Mouse (Mus musculus) hindbrain, embryonic 12.5 days (tissue): ENCODE measurements around the gene Defb19. TPM values are rescaled to one million over a fixed set of nuclear protein-coding genes. Genes with fewer than 3 reads are reported as not detected.

Experiments used
- ATAC-seq: fragments of 200-750 bp; cut with Nextera tagmentation; 2 replicates; pipeline ENCODE4 v1.8.0; 2017; ENCODE audit warnings: moderate TSS enrichment; ENCODE audit not compliant: low FRiP score
- H3K27ac ChIP-seq: fragments of 300-500 bp; sonication (generic); 2 replicates; pipeline ENCODE4 v1.5.1; 2016; ENCODE audit warnings: mild to moderate bottlenecking
- H3K27me3 ChIP-seq: fragments of 300-500 bp; sonication (generic); 2 replicates; pipeline ENCODE4 v1.6.1; 2016; ENCODE audit warnings: mild to moderate bottlenecking
- H3K36me3 ChIP-seq: fragments of 300-500 bp; sonication (generic); 2 replicates; pipeline ENCODE4 v1.6.1; 2016; ENCODE audit warnings: mild to moderate bottlenecking
- H3K4me1 ChIP-seq: fragments of 300-500 bp; sonication (generic); 2 replicates; pipeline ENCODE4 v1.6.1; 2016
- H3K4me2 ChIP-seq: fragments of 300-500 bp; sonication (generic); replicated peaks from 2 replicates; pipeline ENCODE4 v1.6.1; 2016; ENCODE audit warnings: mild to moderate bottlenecking
- H3K4me3 ChIP-seq: fragments of 300-500 bp; sonication (generic); 2 replicates; pipeline ENCODE4 v1.5.1; 2016; ENCODE audit warnings: mild to moderate bottlenecking
- H3K9ac ChIP-seq: fragments of 300-500 bp; sonication (generic); 2 replicates; pipeline ENCODE4 v1.6.1; 2016; ENCODE audit warnings: mild to moderate bottlenecking, moderate library complexity
- H3K9me3 ChIP-seq: fragments of 300-500 bp; sonication (generic); replicated peaks from 2 replicates; pipeline ENCODE4 v1.6.1; 2016; ENCODE audit warnings: mild to moderate bottlenecking
- WGBS: fragments of 180-500 bp; shearing (Covaris S2); methylation state at CpG from one replicate; pipeline ENCODE4 v1.1.7; 2016; 5-methylcytosine and 5-hydroxymethylcytosine counted together
- polyA plus RNA-seq: library from polyadenylated mRNA; unstranded; fragments of >200 nt; fragmentation: Nextera tagmentation; extraction: Ambion mirVana; gene quantifications from 2 replicates; pipeline ENCODE4 v1.2.1, GENCODE M21; 2016

Gene Defb19
- polyA plus RNA-seq, 1 experiment from 2014 or later, result not detected

DNA sequence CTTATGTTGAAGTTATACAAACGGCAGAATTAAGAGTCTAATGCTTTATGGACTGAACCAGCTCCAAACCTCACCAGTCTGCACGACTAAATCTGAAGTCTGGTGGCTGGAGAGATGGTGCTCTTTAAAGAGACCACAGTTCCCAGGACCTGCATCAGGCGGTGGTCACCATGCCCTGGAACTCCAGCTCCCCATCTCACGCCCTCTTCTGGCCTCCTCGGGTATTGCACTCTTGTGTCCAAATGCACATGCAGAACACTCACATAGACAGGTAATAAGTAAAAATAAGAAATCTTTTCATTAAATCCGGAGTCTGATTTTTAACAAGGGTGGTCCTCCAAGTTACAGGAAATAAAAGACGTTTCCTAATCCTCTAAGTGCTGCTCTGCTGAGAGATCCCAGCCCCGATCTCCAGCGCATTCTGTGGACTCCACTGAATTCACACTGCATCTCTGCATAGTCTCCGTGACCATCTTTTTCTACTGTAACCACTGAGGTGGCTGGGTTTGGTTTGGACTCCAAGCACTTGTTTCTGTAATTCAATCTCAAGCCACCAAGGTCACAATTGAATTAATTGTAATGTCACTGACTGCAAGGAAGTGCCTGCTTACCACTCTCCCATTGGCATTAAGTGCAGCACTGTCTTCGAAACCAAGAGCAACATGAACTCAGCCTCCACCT, 7.9 kb downstream of the Defb19 start, which contains the start of gene Defb21:
Defb21 (plus strand) TSS at position 631 of the 681 bp plus-strand sequence.
- Histone ChIP-seq H3K4me1 (no peaks in the 10 kb centered on the region), H3K4me2 (no peak within 1 kb of the TSS), H3K36me3 (no peaks in the 10 kb centered on the region), H3K9me3 (no peaks in the 10 kb centered on the region), H3K4me3 (no peak within 1 kb of the TSS), H3K27me3 (no peaks in the 10 kb centered on the region), H3K27ac (no peak within 1 kb of the TSS), H3K9ac (no peak within 1 kb of the TSS)
- no peak for ATAC-seq
- 63% methylated on average over 11 of the region's 11 CpGs for WGBS

DNA sequence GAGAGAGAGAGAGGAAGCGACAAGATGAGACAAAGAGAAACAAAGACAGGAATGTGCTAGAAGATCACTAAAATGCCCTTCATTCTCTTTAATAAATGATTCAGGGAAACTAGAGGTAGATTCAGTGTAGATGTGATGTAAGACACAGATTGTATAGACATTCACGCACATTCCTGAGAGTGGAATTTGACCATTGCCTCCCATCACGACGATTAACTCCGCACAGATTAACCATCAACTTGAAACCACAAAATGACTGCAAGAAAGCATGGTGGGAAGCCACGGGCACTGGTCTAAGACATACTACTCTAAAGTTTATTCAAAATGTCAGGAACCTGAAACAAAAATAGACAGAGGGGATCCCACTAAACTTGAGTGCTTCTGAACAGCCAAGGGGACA, 9.8 kb downstream of the Defb19 start:
- 82% methylated on average over 5 of the region's 6 CpGs for WGBS
- ATAC-seq, result no peak
- no peak overlapping the region for H3K4me2 ChIP-seq
- no peaks in the 10 kb centered on the region for H3K9me3 ChIP-seq
- H3K27ac ChIP-seq, result no peak overlapping the region
- no peak overlapping the region for H3K9ac ChIP-seq
- no peaks in the 10 kb centered on the region for H3K27me3 ChIP-seq
- H3K4me1 ChIP-seq, result no peaks in the 10 kb centered on the region
- no peak overlapping the region for H3K4me3 ChIP-seq
- no peaks in the 10 kb centered on the region for H3K36me3 ChIP-seq

DNA sequence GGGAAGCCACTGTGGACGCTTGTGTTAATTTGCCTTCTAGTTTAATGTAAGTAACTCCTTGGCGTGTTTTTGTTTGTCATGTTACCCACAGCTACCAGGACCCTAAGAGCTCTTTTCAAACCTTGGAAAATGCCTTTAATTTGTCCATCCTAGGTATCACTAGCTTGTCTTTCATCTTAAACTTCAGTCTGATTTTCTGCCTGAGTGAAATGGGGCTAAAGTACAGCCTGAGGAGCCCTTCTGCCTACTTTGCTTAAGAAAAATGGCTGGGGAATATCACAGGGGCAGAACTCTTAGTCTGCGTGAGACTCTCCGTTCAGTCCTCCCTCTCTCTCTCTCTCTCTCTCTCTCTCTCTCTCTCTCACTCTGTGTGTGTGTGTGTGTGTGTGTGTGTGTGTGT, 10.2 kb downstream of the Defb19 start:
- Histone ChIP-seq H3K9ac (no peak overlapping the region), H3K4me1 (no peaks in the 10 kb centered on the region), H3K4me2 (no peak overlapping the region), H3K27me3 (no peaks in the 10 kb centered on the region), H3K9me3 (no peaks in the 10 kb centered on the region), H3K36me3 (no peaks in the 10 kb centered on the region), H3K4me3 (no peak overlapping the region), H3K27ac (no peak overlapping the region)
- WGBS, result 78% methylated on average over 4 of the region's 4 CpGs
- ATAC-seq, result no peak

DNA sequence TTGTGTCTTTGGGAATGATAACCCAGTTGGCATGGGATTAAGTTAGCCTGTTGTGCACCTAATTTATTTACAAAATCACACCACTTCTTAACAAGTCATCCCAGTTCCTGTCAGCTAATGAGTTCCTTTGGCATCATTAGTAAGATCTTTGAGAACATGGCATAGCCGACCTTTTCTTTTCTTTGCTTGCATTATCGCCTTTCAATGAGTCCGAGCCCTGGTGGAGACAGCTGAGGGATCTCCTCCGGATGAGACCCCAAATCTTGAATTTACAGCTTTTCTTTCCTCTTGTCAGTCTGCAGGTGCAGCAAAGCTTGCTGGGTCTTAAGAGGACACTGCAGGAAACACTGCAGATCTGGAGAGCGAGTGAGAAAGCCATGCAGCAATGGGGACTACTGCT, 11.1 kb downstream of the Defb19 start, which contains the start of gene Gm17416:
Gm17416 (plus strand) TSS at position 301 of the 400 bp plus-strand sequence.
- H3K27ac ChIP-seq, result no peak within 1 kb of the TSS
- 89% methylated on average over 5 of the region's 5 CpGs for WGBS
- no peak for ATAC-seq

DNA sequence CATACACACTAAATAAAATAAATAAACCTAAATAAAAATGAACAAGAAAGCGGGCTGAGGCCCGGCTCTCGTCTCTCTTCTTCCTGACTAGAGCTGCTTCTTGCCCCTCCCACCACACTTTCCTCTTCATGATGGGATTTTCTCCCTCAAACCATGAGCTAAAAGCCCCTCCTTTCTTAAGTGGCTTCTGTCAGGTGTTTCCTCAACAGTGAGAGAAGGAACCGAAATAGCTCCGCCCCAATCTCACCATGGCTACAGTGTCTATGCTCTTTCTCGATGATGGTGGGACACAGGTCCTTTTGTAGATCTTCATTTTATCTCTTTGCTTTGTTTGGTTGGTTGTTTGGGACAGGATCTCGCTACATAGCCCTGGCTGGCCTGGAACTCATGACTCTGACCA, 23.5 kb downstream of the Defb19 start:
- no peaks in the 10 kb centered on the region for H3K4me1 ChIP-seq
- no peak overlapping the region for H3K9ac ChIP-seq
- no peaks in the 10 kb centered on the region for H3K36me3 ChIP-seq
- no peak overlapping the region for H3K4me2 ChIP-seq
- H3K4me3 ChIP-seq, result no peak overlapping the region
- WGBS, result 90% methylated on average over 7 of the region's 7 CpGs
- no peak overlapping the region for H3K27ac ChIP-seq
- no peaks in the 10 kb centered on the region for H3K9me3 ChIP-seq
- no peaks in the 10 kb centered on the region for H3K27me3 ChIP-seq
- no peak for ATAC-seq

More for the DNA sequence above, 11.1 kb downstream of the Defb19 start, which contains the start of gene Gm17416:
- H3K4me2 ChIP-seq, result no peak within 1 kb of the TSS
- no peak within 1 kb of the TSS for H3K4me3 ChIP-seq
- no peaks in the 10 kb centered on the region for H3K9me3 ChIP-seq
- H3K27me3 ChIP-seq, result no peaks in the 10 kb centered on the region
- no peaks in the 10 kb centered on the region for H3K36me3 ChIP-seq
- H3K9ac ChIP-seq, result no peak within 1 kb of the TSS
- H3K4me1 ChIP-seq, result no peaks in the 10 kb centered on the region

DNA sequence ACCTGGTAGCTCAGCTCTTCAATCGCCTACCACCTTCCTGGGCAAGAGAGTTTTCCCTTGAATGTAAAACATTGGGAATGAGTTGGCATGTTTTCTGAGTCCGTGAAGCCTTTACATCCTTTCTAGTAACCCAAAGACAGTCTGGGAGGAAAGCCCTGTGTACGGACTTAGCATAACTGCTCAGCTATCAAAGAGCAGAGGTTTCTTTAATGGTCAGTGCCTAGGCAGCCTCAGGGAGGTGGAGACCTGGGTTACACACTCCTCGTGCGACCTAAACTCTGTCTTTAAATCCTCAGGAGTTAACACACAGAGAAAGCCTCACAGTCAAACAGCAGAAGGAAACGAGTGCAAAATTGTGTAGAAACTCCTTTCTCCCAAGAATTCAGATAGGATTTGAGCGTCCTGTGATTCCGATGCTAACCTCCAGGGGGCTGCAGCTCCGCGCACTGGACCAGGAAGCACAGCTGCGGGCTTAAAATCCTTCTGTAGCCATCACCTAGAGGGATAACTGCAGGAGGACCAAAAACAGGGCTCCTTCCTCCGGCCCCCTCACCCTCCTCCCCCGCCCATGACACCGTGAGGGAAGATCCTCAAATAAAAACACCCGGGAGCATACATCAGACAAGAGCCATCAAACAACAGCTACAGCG, 26.2 kb downstream of the Defb19 start:
- Histone ChIP-seq H3K36me3 (no peaks in the 10 kb centered on the region), H3K9me3 (no peaks in the 10 kb centered on the region), H3K9ac (no peak overlapping the region), H3K4me1 (no peaks in the 10 kb centered on the region), H3K4me2 (peak overlapping the region; percentile 37), H3K27me3 (no peaks in the 10 kb centered on the region), H3K4me3 (no peak overlapping the region), H3K27ac (no peak overlapping the region)
- no peak for ATAC-seq
- 15% methylated on average over 16 of the region's 16 CpGs for WGBS

DNA sequence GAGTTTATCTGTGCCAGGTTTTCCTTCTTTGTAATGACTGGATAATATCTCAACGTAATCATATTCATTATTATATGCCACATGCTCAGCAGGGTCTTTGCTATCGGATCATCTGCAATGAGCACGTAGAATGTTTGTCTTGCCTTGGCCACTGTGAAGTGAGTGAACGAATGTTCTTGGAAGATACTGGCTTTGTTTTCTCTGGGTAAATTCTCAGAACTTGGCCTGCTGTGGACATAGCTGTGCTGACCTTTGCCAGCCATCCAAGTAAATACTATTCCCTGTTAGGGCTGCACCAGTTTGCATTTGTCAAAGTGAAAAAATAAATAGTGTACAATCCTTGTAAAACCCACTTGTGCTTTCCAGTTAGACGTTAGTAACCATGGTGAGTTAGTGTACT, 32.0 kb downstream of the Defb19 start:
- Histone ChIP-seq H3K4me2 (no peak overlapping the region), H3K9ac (no peak overlapping the region), H3K9me3 (no peaks in the 10 kb centered on the region), H3K36me3 (no peaks in the 10 kb centered on the region), H3K27me3 (no peaks in the 10 kb centered on the region), H3K4me1 (no peaks in the 10 kb centered on the region), H3K27ac (no peak overlapping the region), H3K4me3 (no peak overlapping the region)
- WGBS, result 76% methylated on average over 5 of the region's 5 CpGs
- no peak for ATAC-seq

DNA sequence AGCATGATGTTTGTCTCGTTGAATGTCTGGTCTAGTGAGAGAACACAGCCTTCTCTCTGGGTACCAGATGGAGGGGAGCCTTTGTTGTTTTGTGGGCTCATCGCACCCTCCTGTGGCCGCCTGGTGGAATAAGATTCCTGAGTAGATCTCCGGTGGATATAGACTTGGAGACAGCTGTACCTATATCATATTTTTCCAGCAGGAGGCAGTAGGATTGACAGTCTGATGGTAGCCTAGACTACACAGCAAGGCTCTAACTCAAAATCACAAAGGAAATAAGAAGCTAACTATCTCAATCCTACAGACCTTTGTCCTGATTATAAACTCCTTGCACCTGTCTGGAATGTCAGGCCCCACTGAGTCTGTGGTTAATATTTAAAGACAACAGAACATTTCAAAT, 35.4 kb downstream of the Defb19 start:
- Histone ChIP-seq H3K27me3 (no peaks in the 10 kb centered on the region), H3K4me1 (no peaks in the 10 kb centered on the region), H3K27ac (no peak overlapping the region), H3K9ac (no peak overlapping the region), H3K36me3 (no peaks in the 10 kb centered on the region), H3K4me2 (no peak overlapping the region), H3K4me3 (no peak overlapping the region), H3K9me3 (no peaks in the 10 kb centered on the region)
- ATAC-seq, result no peak
- WGBS, result 26% methylated on average over 4 of the region's 4 CpGs

DNA sequence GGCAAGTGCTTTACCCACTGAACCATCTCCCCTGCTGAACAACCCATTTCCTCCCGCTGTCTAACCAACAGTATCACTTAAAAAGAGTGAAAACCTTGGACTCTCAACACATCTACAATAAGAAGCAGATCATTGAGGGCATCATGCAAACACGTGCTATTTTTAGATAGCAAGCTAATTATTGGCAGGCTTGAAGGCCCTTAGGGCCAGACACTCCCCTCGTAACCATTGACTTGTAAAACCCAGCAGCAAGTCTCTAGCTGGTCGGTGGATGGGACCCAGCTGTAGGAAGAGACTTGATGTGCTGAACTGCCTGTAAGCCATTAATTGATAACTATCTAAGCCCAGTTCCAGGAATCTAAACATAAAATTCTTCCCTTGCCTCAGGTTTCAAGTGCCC, 36.6 kb downstream of the Defb19 start:
- Histone ChIP-seq H3K9me3 (no peaks in the 10 kb centered on the region), H3K4me1 (no peaks in the 10 kb centered on the region), H3K4me2 (no peak overlapping the region), H3K27me3 (no peaks in the 10 kb centered on the region), H3K4me3 (no peak overlapping the region), H3K36me3 (no peaks in the 10 kb centered on the region), H3K9ac (no peak overlapping the region), H3K27ac (no peak overlapping the region)
- ATAC-seq, result no peak
- WGBS, result 79% methylated on average over 4 of the region's 4 CpGs

DNA sequence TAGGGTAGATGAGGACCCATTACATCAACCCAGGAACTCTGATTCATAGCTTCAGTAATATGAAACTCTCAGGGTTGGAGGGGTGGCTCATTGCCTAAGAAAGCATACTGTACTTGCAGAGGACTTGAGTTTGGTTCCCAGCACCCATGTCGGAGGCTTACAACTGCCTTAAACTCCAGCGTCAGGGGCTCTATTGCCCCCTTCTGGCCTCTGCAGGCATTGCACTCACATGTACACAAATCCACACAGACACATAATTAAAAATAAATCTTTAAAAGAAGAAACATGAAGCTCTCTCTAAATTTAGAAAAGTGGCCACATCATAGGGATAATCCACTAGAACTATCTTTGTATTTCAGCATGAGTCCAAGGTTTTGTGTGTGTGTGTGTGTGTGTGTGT, 37.2 kb downstream of the Defb19 start:
- WGBS, result 81% methylated on average over 2 of the region's 2 CpGs
- Histone ChIP-seq H3K4me1 (no peaks in the 10 kb centered on the region), H3K27me3 (no peaks in the 10 kb centered on the region), H3K27ac (no peak overlapping the region), H3K9ac (no peak overlapping the region), H3K4me3 (no peak overlapping the region), H3K9me3 (no peaks in the 10 kb centered on the region), H3K4me2 (no peak overlapping the region), H3K36me3 (no peaks in the 10 kb centered on the region)
- ATAC-seq, result no peak

DNA sequence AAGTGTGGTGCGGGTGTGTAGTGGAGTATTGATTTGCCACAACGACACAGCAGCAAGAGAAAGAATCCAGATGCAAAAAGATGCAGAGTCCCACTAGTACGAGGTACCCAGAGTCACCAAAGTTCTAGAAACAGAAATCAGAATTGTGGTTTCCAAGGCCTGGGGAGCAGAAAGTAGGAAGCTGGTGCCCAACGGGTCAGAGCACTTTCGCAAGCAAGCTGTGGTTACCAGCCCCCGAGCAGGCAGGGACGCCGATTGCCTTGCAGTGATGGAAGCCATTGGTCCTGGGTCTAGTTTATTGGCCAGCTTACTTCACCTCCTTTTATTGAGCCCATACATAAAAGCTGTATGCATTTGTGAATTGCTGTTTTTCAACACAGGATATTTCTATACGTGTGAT, 38.1 kb downstream of the Defb19 start:
- H3K27ac ChIP-seq, result no peak overlapping the region
- H3K27me3 ChIP-seq, result no peaks in the 10 kb centered on the region
- 86% methylated on average over 9 of the region's 9 CpGs for WGBS
- H3K4me1 ChIP-seq, result no peaks in the 10 kb centered on the region
- H3K36me3 ChIP-seq, result no peaks in the 10 kb centered on the region
- H3K4me3 ChIP-seq, result no peak overlapping the region
- H3K9me3 ChIP-seq, result no peaks in the 10 kb centered on the region
- H3K9ac ChIP-seq, result no peak overlapping the region
- ATAC-seq, result no peak
- no peak overlapping the region for H3K4me2 ChIP-seq

DNA sequence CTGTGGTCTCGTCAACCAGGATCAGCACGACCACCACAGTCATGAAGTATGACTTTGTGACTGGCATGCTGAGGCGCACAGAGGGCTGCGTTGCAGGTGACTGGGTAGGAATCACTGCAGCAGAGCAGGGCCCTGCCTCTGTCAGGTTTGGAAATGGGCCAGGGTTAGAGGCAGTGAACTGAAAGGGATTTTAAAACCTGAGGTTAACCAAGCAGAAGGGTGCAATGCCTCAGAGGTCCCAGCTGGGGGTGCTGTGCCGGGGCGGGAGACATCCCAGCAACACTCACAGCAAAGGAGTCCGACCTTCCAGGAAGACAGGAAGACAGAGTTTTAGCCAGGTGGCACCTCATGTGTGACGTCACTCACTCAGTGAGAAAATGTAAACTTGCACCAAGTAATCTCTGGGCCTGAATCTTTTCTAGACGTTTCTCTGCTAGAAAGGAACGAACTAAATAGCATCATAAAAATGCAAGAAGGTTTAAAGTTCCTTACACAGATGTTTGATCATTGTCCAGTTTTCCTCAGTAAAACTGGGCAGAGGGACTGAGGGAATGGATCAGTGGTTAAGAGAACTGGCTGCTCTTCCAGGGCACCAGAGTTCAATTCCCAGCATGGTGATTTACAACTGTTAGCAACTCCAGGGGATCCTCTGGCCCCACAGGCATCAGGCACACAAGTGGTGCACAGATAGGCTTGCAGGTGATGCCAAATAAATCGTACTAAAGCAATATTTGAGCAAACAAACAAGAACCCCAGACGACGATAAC, 40.0 kb downstream of the Defb19 start, which contains the start of gene Defb29:
Defb29 (minus strand) TSS at position 155 of the 767 bp plus-strand sequence.
- no peaks in the 10 kb centered on the region for H3K9me3 ChIP-seq
- no peak for ATAC-seq
- H3K4me3 ChIP-seq, result no peak within 1 kb of the TSS
- H3K36me3 ChIP-seq, result no peaks in the 10 kb centered on the region
- 59% methylated on average over 13 of the region's 13 CpGs for WGBS
- H3K4me2 ChIP-seq, result no peak within 1 kb of the TSS
- H3K27ac ChIP-seq, result no peak within 1 kb of the TSS
- H3K9ac ChIP-seq, result no peak within 1 kb of the TSS
- no peaks in the 10 kb centered on the region for H3K4me1 ChIP-seq
- H3K27me3 ChIP-seq, result no peaks in the 10 kb centered on the region
